Mouse (Mus musculus): ENCODE measurements around the gene Tbc1d19. TPM values are rescaled to one million over a fixed set of nuclear protein-coding genes. Genes with fewer than 3 reads are reported as not detected.

The Tbc1d19 gene
- polyA plus RNA-seq, 1 experiment from 2014 or later = 37.9 TPM

GRCm38 (mm10) chr5:53854561-53854960, 45.2 kb downstream of the Tbc1d19 start:
- Histone ChIP-seq H3K27me3 (no peaks in the 10 kb centered on the region), H3K9me3 (no peaks in the 10 kb centered on the region), H3K36me3 (peaks cover 14% of the 10 kb centered on the region), H3K4me1 (no peaks in the 10 kb centered on the region), H3K9ac (no peak overlapping the region), H3K4me2 (no peak overlapping the region), H3K4me3 (no peak overlapping the region), H3K27ac (no peak overlapping the region)
- 83% methylated on average over 6 of the region's 6 CpGs for WGBS
- ATAC-seq (ENCODE audit: insufficient number of reproducible peaks, low FRiP score, low TSS enrichment, low read depth) = no peak

GRCm38 (mm10) chr5:53856011-53856410, 46.6 kb downstream of the Tbc1d19 start:
- Histone ChIP-seq H3K4me2 (no peak overlapping the region), H3K4me3 (no peak overlapping the region), H3K4me1 (no peaks in the 10 kb centered on the region), H3K9me3 (no peaks in the 10 kb centered on the region), H3K36me3 (peaks cover 14% of the 10 kb centered on the region), H3K9ac (no peak overlapping the region), H3K27me3 (no peaks in the 10 kb centered on the region), H3K27ac (no peak overlapping the region)
- 82% methylated on average over 6 of the region's 6 CpGs for whole genome bisulfite sequencing
- no peak for ATAC-seq (ENCODE audit: insufficient number of reproducible peaks, low FRiP score, low TSS enrichment, low read depth)

GRCm38 (mm10) chr5:53865146-53865545, 55.7 kb downstream of the Tbc1d19 start:
- H3K4me2 ChIP-seq = no peak overlapping the region
- H3K9ac ChIP-seq = no peak overlapping the region
- 80% methylated on average over 5 of the region's 5 CpGs for WGBS
- H3K27ac ChIP-seq = no peak overlapping the region
- H3K4me3 ChIP-seq = no peak overlapping the region
- no peaks in the 10 kb centered on the region for H3K4me1 ChIP-seq
- no peak for ATAC-seq (ENCODE audit: insufficient number of reproducible peaks, low FRiP score, low TSS enrichment, low read depth)
- H3K27me3 ChIP-seq = no peaks in the 10 kb centered on the region
- H3K9me3 ChIP-seq = no peaks in the 10 kb centered on the region
- H3K36me3 ChIP-seq = 0 out of 2 replicates have a peak, but pooled peaks cover 9% of the 10 kb centered on the region

DNA sequence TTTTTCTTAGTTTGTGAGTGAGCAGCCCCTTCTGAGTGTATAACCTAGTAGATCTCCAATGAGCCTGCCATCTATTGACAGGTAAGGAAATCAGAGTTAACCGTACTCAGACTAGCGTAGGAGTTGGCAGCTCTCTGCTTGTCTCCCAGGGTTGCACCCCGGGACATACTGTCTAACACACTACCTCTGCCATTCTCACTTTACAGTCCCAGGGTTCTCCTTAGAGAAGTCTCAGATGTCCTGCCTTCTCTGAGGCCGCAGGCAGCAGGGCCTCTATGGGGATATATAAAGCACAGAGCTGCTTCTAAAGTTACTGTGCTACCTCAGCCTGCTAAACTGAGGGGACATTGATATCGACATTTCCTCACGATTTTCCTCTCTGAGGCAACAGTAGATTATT, 56.6 kb downstream of the Tbc1d19 start:
- Histone ChIP-seq H3K4me1 (no peaks in the 10 kb centered on the region), H3K4me3 (no peak overlapping the region), H3K27ac (no peak overlapping the region), H3K27me3 (no peaks in the 10 kb centered on the region), H3K4me2 (no peak overlapping the region), H3K36me3 (0 out of 2 replicates have a peak, but pooled peaks cover 6% of the 10 kb centered on the region), H3K9me3 (no peaks in the 10 kb centered on the region), H3K9ac (no peak overlapping the region)
- no peak for ATAC-seq (ENCODE audit: insufficient number of reproducible peaks, low FRiP score, low TSS enrichment, low read depth)
- WGBS = 73% methylated on average over 6 of the region's 6 CpGs

- ATAC-seq (ENCODE audit: insufficient number of reproducible peaks, low FRiP score, low TSS enrichment, low read depth) = no peak
- 27% methylated on average over 6 of the region's 6 CpGs for WGBS
Measured at GRCm38 (mm10) chr5:53871665-53872312, 62.4 kb downstream of the Tbc1d19 start.

DNA sequence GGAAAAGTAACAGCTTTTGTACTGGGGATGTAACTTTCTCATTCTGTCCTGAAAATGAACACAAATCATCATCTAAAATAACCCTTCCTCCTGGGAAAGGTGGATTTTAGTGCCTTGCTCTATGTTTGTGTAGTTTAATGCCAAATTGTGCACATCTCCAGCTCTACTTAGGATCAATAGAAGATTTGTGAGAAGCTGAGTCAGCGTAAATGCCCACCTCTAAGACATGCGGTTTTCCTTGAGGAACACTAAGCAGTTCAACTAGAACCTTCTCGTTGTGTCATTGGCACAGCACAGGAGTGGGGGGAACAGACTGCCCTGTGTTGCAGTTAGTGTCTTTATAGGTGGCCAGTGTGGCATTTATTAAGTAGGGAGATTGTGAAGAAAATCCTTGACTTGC, 65.6 kb downstream of the Tbc1d19 start:
- ATAC-seq (ENCODE audit: insufficient number of reproducible peaks, low FRiP score, low TSS enrichment, low read depth) = no peak

More at GRCm38 (mm10) chr5:53871665-53872312, 62.4 kb downstream of the Tbc1d19 start:
- Histone ChIP-seq H3K9me3 (no peaks in the 10 kb centered on the region), H3K4me3 (no peak overlapping the region), H3K36me3 (0 out of 2 replicates have a peak, but pooled peaks cover 11% of the 10 kb centered on the region), H3K4me2 (no peak overlapping the region), H3K4me1 (no peaks in the 10 kb centered on the region), H3K9ac (no peak overlapping the region), H3K27ac (no peak overlapping the region), H3K27me3 (no peaks in the 10 kb centered on the region)

DNA sequence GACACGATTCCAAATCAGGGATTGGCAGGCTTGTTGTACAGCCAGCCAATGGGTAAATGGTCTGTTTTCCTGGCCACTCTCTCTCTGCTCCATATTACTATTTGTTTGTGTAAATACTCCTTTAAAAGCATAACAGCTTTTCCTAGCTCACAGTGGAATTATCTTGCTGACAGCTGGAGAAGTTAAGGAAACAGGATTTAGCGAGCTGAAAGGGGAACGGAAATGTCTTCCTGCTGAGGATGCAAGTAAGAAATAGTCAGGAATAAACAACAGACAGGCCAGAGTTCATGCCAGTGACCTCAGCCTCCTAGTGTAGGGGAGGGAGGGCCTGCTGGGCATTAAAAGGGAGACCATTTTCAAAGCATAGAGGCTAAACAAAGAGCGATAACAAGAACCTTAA, 71.3 kb downstream of the Tbc1d19 start:
- Histone ChIP-seq H3K9ac (no peak overlapping the region), H3K4me2 (no peak overlapping the region), H3K9me3 (no peaks in the 10 kb centered on the region), H3K4me3 (no peak overlapping the region), H3K36me3 (peaks cover 11% of the 10 kb centered on the region; the same call in 1 of the 2 replicates), H3K27me3 (no peaks in the 10 kb centered on the region), H3K27ac (no peak overlapping the region), H3K4me1 (no peaks in the 10 kb centered on the region)
- WGBS = 64% methylated on average over 4 of the region's 4 CpGs
- no peak for ATAC-seq (ENCODE audit: insufficient number of reproducible peaks, low FRiP score, low TSS enrichment, low read depth)

More for the DNA sequence above, 65.6 kb downstream of the Tbc1d19 start:
- Histone ChIP-seq H3K4me3 (no peak overlapping the region), H3K9me3 (no peaks in the 10 kb centered on the region), H3K4me2 (no peak overlapping the region), H3K27ac (no peak overlapping the region), H3K4me1 (no peaks in the 10 kb centered on the region), H3K36me3 (0 out of 2 replicates have a peak, but pooled peaks cover 11% of the 10 kb centered on the region), H3K27me3 (no peaks in the 10 kb centered on the region), H3K9ac (no peak overlapping the region)
- WGBS = 91% methylated on average over 3 of the region's 3 CpGs

DNA sequence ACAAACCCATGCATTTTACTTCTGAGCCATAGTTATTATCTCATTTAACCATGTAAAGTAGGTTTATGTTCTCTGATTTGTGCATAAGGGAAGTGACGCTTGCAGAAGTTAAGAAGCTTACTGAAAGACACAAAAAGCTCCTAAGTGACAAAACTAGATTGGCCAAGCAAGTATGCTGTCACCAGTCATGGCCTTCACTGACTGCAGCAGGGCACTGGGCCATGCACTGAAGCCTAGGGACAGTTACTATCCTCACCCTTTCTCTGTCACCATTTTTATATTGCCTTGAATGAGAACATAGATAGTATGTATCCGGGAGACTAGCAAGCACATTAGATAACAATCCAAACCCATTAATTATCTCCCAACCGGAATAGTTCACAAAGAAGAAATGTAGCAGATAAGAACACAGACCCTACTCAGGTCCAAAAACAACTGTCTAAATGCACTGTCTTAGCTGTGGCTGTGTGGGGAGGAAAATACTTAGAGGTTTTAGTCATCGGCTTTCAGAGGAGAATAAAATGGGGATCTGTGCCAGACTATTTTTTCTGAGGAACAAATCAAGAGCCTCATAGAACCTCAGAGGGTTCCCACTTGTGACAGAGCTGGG, 72.1 kb downstream of the Tbc1d19 start:
- Histone ChIP-seq H3K4me3 (no peak overlapping the region), H3K27me3 (no peaks in the 10 kb centered on the region), H3K27ac (no peak overlapping the region), H3K4me2 (no peak overlapping the region), H3K4me1 (no peaks in the 10 kb centered on the region), H3K36me3 (peaks cover 5% of the 10 kb centered on the region; the same call in 1 of the 2 replicates), H3K9ac (no peak overlapping the region), H3K9me3 (no peaks in the 10 kb centered on the region)
- WGBS = 78% methylated on average over 4 of the region's 4 CpGs
- ATAC-seq (ENCODE audit: insufficient number of reproducible peaks, low FRiP score, low TSS enrichment, low read depth) = no peak

GRCm38 (mm10) chr5:53901406-53901805, 92.0 kb downstream of the Tbc1d19 start:
- no peak for ATAC-seq (ENCODE audit: insufficient number of reproducible peaks, low FRiP score, low TSS enrichment, low read depth)
- peaks cover 16% of the 10 kb centered on the region; the same call in 1 of the 2 replicates for H3K36me3 ChIP-seq
- H3K9me3 ChIP-seq = no peaks in the 10 kb centered on the region
- no peak overlapping the region for H3K4me3 ChIP-seq
- WGBS = 36% methylated on average over 9 of the region's 9 CpGs
- H3K4me1 ChIP-seq = no peaks in the 10 kb centered on the region
- H3K4me2 ChIP-seq = no peak overlapping the region
- no peak overlapping the region for H3K9ac ChIP-seq
- H3K27me3 ChIP-seq = no peaks in the 10 kb centered on the region
- no peak overlapping the region for H3K27ac ChIP-seq

DNA sequence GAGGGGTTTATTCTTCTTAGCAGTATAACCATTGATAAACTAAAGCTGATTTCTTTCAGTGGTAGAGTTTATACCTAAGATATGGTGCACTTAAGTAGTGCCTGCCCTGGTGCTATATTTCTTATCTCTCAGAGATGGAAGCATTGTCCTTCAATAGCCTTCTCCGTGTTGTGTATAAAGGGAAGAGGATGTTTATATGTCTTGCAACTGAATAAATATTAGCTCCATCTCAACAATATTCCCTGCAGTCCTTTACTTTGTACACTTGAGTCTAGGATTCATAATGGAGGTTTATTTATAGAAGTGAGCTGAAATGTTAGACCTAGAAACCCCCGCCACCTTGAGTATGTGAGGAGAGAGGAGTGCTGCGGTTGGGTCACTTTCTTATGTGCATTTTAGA, 93.4 kb downstream of the Tbc1d19 start:
- WGBS = 90% methylated on average over 3 of the region's 3 CpGs
- H3K4me3 ChIP-seq = no peak overlapping the region
- H3K9me3 ChIP-seq = no peaks in the 10 kb centered on the region
- H3K27me3 ChIP-seq = no peaks in the 10 kb centered on the region
- no peak overlapping the region for H3K4me2 ChIP-seq
- no peak overlapping the region for H3K9ac ChIP-seq
- no peak for ATAC-seq (ENCODE audit: insufficient number of reproducible peaks, low FRiP score, low TSS enrichment, low read depth)
- no peaks in the 10 kb centered on the region for H3K4me1 ChIP-seq
- peaks cover 13% of the 10 kb centered on the region; the same call in 1 of the 2 replicates for H3K36me3 ChIP-seq
- no peak overlapping the region for H3K27ac ChIP-seq

DNA sequence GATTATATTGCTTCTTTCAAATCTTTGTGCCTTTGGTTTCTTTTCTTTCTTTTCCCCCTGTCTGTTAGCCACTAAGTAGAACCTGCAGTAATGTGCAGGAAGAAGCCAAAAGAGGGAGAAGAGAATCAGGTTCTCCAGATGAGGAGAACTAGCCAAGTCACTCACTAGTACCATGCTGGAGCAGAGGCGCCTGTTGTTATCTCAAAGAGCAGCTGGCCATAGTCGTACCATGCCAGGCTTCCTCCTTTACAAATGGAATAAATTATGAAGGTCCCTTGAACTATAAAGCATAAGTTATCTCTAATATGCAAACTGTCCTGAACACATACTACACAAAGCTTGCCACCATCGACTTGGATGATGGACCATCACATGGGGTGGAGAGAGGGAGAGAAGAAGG, 99.8 kb downstream of the Tbc1d19 start:
- Histone ChIP-seq H3K4me3 (no peak overlapping the region), H3K4me2 (no peak overlapping the region), H3K27ac (no peak overlapping the region), H3K9ac (no peak overlapping the region), H3K27me3 (no peaks in the 10 kb centered on the region), H3K9me3 (no peaks in the 10 kb centered on the region), H3K4me1 (no peaks in the 10 kb centered on the region), H3K36me3 (no peaks in the 10 kb centered on the region)
- no peak for ATAC-seq (ENCODE audit: insufficient number of reproducible peaks, low FRiP score, low TSS enrichment, low read depth)
- 91% methylated on average over 3 of the region's 3 CpGs for WGBS

DNA sequence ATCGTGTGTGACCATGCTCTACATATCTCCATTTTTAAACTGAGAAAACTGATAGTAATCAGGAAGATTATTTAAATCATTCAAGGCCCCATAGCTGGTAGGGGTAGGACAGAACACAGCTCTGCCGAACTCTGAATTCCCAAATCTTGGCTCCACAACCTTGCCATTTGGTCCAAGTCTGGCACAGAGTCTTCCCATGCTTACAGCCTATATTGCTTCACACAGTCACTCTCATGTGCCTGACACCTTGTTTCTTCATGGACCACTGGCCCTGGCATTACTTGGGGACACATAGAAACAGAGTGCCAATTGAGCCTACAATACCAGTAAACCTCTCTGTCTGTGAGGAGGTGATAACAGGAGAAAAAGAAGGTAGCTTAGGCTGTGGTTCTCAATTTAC, 111.0 kb downstream of the Tbc1d19 start:
- no peak overlapping the region for H3K4me2 ChIP-seq
- peaks cover 11% of the 10 kb centered on the region for H3K4me1 ChIP-seq
- H3K4me3 ChIP-seq = no peak overlapping the region
- no peak for ATAC-seq (ENCODE audit: insufficient number of reproducible peaks, low FRiP score, low TSS enrichment, low read depth)
- H3K27me3 ChIP-seq = no peaks in the 10 kb centered on the region
- H3K27ac ChIP-seq = no peak overlapping the region
- H3K36me3 ChIP-seq = no peaks in the 10 kb centered on the region
- no peaks in the 10 kb centered on the region for H3K9me3 ChIP-seq
- no peak overlapping the region for H3K9ac ChIP-seq
- WGBS = 90% methylated on average over 2 of the region's 2 CpGs

All from limb, embryonic 15.5 days (tissue).